Mouse (Mus musculus): ENCODE measurements at regions not wholly inside any gene's neighbourhood (a gene's known extent, or its start where the extent isn't known, plus 50 kb on each side); places are given as distances from the start of the nearest gene placed in this dataset.
"Not testable (repeated sequence)": the region's sequence is repeated elsewhere in the genome, so short reads cannot be mapped to it uniquely, and the experiment has no call there.

DNA sequence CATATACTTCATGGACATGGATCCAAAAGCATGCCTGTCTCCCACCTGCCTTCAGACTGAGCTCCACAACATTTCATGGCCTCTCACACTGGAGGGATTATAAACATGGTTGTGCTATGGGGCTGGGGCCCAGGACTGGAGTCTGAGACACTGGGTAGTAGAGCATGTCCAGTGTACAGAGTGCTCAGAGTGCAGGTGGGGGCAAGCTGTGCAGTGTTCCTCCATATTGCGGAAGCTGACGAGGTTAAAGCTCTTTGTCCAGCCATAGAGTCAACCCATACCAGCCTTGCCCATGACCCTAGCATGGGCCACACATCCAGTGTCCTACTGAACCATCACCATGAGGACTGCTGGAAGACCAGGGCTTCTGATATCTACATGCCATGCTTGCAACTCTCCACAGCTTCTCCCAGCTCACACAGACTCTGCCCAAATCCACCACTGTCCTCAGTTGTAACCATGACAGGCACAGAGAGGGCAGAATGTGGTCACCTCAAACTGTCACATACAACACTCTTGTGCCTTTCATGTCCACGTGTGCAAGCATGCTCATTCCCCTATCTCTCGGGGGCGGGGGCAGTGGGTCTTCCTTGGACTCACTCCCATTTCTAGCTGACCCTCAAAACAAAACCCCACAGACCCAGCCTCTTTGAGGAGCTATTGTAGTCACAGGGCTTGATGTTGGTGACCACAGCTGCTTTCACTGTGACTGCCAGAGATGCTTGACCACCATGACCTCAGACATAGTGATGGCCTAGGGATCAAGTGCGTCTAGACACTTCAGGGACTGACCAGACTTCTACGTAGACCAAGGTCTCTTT lies 55.9 kb downstream of the Tmem121 start:
- intact Hi-C loops (cut with DNase I), result no loop called here

DNA sequence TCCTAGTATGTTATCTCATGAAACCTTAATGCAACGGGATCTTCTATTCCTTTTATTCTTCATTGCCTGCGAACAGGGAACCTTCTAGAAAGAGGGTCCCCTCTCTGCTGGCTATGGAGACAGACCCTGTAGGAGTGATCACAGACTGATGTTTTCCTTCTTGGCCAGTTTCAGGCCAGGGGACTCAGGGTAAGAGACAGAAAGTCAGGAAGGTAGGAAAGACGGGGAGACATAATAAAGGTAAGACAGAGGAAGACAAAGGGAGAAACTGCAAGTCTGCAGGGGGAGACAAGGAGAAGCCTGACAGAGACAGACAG lies 56.4 kb downstream of the Tmem121 start:
- intact Hi-C loops (cut with DNase I), result no loop called here

DNA sequence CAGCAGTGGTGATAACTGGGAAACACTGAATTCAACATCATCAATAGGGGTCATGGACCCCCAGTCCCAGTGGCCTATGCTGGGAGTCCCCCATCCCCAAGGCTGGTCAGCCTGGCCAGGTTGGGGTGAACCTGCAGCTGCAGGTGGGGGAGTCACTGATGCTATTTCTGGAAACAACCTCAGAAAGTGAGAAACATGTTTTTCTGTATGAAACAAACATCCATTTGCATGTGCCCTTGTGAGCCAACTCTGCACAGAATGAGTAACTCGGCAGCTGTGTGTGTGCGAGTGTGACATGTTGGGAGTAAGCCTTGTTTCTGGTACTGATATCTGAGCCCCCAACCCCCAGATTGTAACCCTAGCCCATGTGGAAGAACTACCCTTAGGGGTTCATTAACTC lies 59.0 kb downstream of the Tmem121 start:
- intact Hi-C loops (cut with DNase I), result no loop called here

DNA sequence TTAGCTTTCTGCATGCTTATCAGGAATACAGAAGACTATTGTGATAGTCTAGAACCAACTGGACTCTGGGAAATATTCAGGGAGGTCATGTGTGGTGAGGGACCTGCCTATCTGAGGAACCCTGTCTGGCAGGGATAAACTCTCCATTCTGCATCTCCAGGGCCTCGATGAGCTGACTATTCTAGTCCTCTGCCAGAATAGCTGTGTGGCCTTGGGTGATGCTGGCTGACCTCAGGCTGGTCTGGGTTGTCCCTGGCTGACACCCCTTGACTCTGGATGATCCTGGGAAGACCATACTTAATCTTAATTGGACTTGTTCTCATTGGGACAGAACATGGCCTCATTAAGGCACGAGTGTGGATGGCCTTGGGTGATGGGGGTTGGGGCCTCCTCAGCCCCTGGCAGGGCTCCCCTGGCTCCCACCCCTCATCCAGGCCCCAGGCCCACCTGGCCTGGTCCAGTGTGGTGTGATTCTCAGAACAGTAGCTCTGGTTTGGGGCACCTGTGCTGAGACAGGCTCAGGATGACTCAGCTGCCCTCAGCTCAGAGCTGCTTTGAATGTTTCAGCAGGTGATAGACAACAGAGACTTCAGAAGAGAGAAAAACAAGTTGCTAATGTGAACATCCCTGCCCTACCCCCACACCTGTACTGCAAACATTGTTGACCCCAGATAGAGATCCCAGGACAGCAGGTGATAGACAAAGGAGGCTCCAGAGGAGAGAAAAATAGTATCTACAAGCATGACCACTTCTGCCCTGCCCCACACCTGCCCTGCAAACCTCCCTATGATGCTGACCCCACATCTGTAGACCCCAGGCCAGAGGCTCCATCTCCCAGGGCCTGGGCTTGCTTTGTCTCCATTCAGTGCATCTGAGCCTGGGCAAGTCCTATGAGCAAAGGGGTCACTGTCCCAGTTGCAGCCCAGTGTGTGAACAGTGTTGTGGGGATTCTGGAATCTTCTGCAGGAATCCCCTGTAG lies 68.0 kb downstream of the Tmem121 start:
- intact Hi-C loops (cut with DNase I), result not testable (repeated sequence)

DNA sequence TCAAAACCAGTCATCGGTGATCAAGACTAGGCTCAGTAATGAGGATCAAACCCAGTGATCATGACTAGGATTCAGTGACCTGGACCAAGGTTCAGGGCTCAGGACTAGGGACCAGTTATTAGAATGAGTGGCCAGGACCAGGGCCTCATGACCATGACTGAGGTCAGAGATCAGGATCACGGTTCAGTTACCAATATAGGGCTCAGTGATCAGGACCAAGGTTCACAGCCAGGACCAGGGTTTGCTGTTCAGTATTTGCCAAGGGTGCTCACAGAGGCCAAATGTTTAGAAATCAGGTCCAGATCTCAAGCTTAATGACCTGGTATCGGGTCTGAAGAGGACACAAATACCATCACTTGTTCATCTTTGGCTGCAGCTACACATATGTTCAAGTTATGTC lies 69.6 kb downstream of the Tmem121 start:
- intact Hi-C loops (cut with DNase I), result no loop called here

DNA sequence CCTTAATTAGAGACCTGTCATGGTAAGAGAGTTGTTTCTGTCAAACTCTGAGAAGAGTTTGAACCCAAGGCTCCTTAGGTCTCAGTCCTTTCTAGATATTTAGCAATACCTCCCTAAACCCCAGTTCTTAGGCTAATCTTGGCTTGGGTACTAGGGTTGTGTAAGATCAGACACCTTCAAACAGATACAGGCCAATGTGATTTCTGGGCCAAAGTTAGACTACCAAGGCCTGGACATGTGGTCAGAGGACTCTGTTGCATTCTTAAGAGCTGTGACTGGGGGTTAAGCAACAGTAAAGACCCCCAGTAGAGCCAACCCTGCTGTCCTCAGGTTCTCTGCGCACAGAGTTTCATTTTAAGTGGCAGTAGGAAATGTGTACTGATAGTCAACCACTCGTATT lies 70.9 kb downstream of the Tmem121 start:
- intact Hi-C loops (cut with DNase I), result no loop called here

DNA sequence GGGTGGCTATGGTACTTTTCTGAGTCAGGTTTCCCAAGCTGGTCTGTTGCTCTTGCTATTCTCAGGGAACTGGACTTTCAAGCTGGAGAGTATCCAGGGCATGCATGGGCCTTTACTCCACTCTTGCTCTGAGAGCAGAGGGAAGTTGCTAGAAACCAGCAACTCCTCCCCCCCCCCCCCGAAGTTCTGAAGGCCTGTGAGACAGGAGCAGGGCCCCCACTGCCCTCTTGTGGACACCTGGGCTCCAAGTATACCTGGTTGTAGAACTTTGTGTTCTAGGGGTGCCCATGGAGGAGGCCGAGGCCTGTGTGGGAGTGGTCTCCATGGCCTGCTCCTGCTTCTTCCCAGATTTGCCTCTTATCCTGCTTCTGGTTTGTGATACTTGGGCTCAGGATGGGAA lies 71.5 kb downstream of the Tmem121 start:
- intact Hi-C loops (cut with DNase I), result no loop called here

DNA sequence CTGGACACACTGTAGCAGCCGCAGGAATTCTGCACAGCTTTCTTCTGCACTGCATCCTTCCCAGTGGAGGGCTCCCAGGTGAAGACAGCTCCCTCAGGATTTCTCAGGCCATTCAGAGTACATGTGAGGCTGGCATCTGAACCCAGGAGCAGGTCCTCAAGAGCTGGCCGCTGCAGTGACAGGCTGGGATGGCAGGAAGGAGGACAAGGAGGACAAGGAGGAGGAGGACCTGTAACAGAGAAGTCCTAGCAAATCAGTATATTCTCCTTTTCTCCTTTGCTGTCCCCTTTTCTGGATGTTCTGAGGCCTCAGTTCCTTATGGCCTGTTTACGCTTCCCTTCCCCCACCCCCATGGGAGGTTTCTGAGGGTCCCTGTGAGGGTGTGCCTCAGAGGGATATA lies 73.7 kb downstream of the Tmem121 start:
- intact Hi-C loops (cut with DNase I), result no loop called here

DNA sequence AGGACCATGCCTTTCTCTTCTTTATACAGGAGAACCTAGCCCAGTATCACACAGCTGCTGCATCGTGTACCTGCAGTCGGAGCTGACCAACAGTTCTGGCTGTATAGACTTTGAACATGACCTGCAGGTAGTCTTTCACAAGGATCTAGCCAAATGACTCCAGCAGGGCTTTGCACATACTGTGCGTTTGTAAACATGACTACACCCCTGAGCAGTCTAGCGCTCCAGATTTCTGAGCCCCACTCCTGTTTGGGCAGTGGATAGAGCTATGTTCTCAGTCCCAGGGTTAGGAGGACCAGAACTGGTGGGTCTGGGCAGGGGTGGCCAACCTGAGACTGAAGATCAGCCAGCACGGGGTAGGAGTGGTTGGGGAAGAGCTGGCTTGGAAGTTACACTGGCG lies 74.6 kb downstream of the Tmem121 start:
- intact Hi-C loops (cut with DNase I), result no loop called here

DNA sequence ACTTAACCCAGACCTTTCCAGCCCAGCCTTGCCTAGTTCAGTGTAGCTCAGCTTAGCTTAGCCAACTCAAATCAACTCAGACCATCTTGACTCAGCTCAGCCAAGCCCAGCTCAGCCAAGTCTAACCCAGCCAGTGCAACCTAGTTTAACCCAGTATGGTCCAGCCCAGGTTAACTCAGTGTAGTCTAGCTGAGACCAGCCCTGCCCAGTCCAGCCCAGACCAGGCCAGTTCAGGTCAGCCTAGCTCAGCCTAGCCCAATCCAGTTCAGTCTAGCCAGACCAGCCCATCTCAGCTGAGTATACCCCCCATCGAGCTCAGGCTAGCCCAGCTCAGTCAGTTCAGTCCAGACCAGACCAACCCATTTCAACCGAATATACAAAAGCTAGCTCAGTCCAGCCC lies 90.2 kb downstream of the Tmem121 start:
- intact Hi-C loops (cut with DNase I), result no loop called here

DNA sequence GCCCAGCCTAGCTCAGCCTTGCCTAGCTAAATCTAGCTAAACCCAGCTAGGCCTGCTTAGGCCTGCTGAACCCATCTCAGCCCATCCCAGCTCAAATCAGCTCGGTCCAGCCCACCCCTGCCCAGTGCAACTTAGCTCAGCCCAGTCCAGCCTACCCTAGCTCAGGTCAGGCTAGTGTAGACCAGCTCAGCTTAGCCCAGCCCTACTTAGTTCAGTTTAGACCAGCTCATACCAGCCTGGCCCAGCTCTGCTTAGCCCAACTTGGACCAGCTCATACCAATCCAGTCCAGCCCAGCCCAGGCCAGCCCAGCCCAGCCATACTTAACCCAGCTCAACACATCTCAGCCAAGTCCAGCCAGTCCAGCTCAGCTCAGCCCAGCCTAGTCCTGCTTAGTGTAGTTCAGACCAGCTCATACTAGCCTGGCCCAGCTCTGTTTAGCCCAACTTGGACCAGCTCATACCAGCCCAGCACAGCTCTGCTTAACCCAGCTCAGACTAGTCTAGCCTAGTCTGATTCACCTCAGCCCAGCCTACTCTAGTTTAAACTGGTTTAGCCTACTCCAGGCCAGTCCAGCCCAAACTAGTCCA lies 90.7 kb downstream of the Tmem121 start:
- intact Hi-C loops (cut with DNase I), result no loop called here

DNA sequence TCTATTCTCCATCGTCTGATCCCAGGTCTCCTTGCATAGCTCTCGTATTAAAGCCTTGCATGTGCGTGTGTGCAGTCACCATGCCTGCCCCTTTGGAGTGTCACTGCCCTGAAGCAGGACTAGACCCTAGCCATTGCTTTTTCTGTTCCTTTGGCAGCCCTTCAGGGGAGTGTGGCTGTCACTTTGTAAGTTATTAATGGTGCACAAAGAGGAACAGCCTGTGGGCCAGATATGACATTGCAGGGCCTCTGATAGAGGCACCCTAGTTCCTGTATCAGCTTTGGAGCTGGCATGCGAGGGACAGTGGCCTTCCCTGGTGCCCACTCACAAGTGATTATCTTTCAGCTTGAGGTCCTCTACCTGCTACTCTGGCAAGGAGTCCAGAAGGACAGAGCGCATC lies 92.0 kb downstream of the Tmem121 start:
- intact Hi-C loops (cut with DNase I), result no loop called here

DNA sequence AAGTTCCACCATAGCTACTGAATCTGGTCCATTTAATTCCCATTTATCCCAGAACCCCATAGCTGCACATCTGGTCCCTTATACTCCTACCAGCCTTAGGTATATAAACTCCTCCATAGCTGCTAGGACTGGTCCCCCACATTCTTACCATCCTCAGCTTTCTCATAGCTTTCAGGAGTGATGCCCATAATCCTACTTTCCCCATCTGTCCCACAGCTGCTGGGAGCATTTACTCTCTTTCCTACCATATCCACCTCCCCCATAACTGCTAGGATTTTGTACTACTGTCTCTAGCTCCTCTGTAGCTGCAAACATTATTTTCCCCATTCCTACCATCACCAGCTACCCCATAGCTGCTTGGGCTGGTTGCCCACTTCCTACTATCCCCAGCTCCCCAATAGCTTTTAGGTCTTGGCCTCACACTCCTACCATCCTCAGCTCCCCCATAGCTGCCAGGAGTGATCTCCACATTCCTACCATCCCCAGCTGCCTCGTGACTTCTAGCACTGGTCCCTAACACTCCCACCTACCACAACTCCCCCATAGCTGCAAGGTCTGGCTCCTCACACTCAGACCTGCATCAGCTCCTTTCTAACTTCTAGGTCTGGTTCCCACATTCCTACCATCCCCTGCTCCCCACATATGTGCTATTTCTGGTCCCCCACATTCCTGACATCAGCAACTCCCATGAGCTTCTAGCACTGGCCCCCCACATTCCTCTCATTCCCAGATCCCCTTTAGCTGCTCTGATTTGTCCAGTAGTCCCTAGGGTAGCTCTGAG lies 106.5 kb downstream of the Tmem121 start:
- intact Hi-C loops (cut with DNase I), result no loop called here

DNA sequence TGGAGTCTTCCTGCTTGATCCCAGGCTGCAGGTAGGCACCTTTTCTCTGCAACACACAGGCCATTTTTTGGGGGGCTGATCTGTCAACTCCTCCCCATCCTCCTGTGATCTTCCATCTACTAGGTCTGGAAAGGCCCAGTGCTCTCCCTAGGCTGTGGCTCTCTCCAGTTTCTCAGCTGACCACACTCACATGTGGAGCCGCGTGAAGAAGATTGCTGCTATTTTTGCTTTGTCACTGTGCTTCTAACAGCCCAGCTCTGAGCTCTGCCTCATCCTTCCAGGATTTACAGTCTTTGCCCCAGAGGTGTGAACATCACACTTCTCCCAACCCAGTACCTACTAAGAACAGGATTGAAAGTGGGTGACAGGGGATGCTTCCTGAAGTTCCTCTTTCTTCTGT lies 110.2 kb downstream of the Tmem121 start:
- intact Hi-C loops (cut with DNase I), result no loop called here

DNA sequence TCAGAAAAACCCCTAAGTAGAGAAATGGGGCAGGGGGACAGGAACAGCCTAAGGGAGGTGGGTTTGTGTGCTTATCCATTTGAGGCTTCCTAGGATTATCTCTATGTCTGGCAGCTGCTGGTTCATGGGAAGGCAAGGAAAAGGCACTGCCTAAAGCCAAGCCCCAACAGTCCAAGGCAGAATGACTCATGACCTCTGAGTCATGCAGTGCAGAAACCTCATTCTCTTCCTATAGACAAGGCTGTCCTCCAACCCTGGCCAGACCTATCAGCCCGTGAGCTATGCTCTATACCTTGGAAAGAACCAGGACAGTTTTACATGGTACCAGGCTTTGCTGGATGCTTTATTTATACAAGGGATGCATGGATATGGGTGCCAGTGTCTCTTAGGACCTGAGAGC lies 120.2 kb downstream of the Tmem121 start:
- intact Hi-C loops (cut with DNase I), result loop anchor here (2.0 kb wide), 1 partner anchor 19 kb away; no protein-coding TSS in a partner anchor

DNA sequence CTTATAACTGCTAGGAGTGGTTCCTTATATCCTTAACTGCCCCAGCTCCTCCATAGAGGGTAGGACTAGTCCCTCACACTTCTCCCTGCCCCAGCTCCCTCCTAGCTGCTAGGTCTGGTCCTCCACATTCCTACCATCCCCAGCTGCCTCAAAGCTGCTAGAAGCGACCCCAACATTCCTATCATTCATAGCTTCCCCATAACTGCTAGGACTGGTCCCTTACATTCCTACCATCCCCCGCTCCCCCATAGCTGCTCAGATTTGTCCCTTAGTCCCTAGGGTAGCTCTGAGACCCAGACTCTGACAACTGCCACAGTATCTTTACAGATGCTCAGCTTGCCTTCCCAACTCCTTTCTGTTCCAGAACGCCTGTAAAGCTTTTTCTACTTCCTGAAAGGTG lies 127.6 kb downstream of the Tmem121 start:
- intact Hi-C loops (cut with DNase I), result no loop called here

DNA sequence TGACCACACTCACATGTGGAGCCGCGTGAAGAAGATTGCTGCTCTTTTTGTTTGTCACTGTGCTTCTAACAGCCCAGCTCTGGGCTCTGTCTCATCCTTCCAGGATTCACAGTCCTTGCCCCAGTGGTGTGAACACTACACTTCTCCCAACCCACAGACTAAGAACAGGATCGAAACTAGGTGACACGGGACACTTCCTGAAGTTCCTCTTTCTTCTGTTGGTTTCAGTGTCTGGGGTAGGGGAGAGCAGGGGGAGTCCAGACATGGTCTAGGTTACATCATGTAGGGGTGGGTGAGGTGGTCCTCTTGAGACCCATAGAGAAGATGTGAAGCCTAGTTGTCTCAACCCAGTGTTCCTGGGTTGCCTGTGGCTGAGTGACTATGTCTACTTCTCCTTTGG lies 128.9 kb downstream of the Tmem121 start:
- intact Hi-C loops (cut with DNase I), result no loop called here

DNA sequence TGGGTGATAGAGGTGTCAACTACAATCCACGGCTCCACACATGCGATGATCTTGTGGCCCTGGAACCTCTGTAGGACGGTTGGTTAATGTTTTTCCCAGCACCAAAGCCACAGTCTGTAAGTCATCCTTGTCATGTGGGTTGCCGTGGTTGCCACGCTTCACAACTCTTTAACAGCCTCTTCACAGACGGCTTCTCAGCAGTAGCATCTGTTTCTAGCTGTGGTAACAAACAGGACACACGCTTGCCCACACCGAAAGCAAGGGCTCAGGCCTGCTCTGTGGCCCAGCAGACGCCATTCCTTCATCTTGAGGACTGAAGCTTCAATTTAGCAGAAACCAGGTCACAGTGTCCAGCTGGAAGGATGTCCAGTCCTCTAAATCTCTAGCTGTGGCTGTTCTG lies 135.4 kb downstream of the Tmem121 start:
- intact Hi-C loops (cut with DNase I), result no loop called here

DNA sequence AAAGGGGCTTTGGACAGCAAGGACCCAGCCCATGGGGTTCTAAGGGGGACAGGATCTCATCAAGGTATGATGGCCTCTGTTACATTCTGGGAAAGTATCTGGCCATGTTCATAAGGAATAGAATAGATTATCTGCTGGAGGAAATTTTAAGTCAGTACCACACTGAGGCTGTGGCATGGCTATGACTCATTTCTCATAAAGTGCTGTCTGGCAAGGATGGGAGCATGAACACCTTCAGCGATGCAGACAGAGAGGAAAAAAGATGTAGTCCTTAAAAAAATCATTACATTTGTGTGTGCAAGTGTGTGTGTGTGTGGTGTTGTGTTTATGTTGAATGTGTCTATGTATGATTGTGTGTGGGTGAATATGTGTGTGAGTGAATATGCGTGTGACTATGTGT lies 136.4 kb downstream of the Tmem121 start:
- intact Hi-C loops (cut with DNase I), result no loop called here

DNA sequence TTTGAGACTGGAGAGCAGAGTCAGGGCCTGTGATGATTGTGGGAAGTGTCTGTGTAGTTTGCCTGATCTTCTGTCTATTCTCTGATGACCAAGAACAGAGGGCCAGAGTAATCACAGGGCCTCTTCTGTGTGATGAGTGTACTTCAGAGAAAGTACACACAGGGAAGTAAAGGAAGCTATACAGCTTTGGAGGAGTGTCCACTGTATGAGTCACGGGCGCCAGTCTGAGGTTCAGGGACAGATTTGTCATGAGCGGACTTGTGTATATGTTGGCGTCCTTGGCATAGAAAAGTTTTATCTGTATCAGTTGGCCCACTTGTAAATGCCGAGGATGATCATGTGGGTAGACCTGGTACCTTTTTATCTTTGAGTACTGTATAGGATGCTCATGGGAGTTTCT lies 142.1 kb downstream of the Tmem121 start:
- intact Hi-C loops (cut with DNase I), result no loop called here

DNA sequence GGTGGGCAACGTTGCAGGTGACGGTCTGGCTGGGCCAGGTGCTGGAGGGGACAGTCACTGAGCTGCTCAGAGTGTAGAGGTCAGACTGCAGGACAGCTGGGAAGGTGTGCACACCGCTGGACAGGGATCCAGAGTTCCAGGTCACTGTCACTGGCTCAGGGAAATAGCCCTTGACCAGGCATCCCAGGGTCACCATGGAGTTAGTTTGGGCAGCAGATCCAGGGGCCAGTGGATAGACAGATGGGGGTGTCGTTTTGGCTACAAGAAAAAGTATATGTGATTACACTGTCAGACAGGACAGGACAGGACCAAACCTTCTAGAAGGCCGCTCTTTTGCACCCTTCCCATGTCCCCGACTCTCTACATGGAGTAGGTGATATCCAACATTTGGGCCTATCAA lies 144.5 kb downstream of the Tmem121 start:
- intact Hi-C loops (cut with DNase I), result no loop called here
